Mouse (Mus musculus): ENCODE results near the gene Serpinb7. TPM values are rescaled to one million over a fixed set of nuclear protein-coding genes. Genes with fewer than 3 reads are reported as not detected.

The Serpinb7 gene
- polyA plus RNA-seq, 1 experiment from 2014 or later = not detected

DNA sequence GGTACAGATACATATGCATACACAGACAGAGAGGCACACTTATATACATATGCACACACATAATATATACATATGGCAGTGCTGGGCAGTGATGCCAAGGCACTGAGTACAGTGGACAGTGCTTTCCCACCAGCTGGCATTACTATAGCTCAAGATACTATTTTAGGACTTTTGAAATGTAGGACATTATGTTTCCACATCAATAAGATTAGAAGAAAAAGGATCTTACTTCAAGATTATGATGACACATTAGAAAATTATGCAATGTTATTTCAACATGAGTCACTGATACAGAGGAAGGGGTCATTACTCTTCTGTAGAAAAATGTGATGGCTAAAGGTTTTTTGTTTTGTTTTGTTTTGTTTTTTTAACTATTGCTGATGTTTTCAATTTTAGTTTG lies 102.6 kb downstream of the Serpinb7 start:
- no peaks in the 10 kb centered on the region for H3K4me1 ChIP-seq
- no peaks in the 10 kb centered on the region for H3K27me3 ChIP-seq
- H3K36me3 ChIP-seq = no peaks in the 10 kb centered on the region
- no peak overlapping the region for H3K4me2 ChIP-seq (replicated peaks)
- no peak overlapping the region for H3K4me3 ChIP-seq
- H3K27ac ChIP-seq = no peak overlapping the region
- H3K9me3 ChIP-seq (replicated peaks) = no peaks in the 10 kb centered on the region
- ATAC-seq (ENCODE audit: low FRiP score) = no peak
- no peak overlapping the region for H3K9ac ChIP-seq

Other genes starting within 250 kb of the Serpinb7 start
- not detected in 2 replicates for gene Serpinb3b, start 121.3 kb upstream of the Serpinb7 start, polyA plus RNA-seq (2016; fragmentation: Nextera tagmentation; extraction: Ambion mirVana)
- gene Serpinb3c, start 121.3 kb upstream of the Serpinb7 start, polyA plus RNA-seq (2016; fragmentation: Nextera tagmentation; extraction: Ambion mirVana) = not detected in 2 replicates
- gene Serpinb11, start 38.5 kb upstream of the Serpinb7 start, polyA plus RNA-seq (2016; fragmentation: Nextera tagmentation; extraction: Ambion mirVana) = not detected in 2 replicates
- gene Serpinb2, start 111.8 kb downstream of the Serpinb7 start, polyA plus RNA-seq (2016; fragmentation: Nextera tagmentation; extraction: Ambion mirVana) = 0.16 TPM in 1 of 2 replicates, not detected in the other
- 1.3 and 1.7 TPM in 2 replicates for gene Serpinb8, start 190.4 kb downstream of the Serpinb7 start, polyA plus RNA-seq (2016; fragmentation: Nextera tagmentation; extraction: Ambion mirVana)